Mouse (Mus musculus) limb, embryonic 11.5 days (tissue): ENCODE measurements around the gene Zfyve27. TPM values are rescaled to one million over a fixed set of nuclear protein-coding genes. Genes with fewer than 3 reads are reported as not detected.

Experiments
- ATAC-seq: fragments of 200-750 bp; cut with Nextera tagmentation; 2 replicates; pipeline ENCODE4 v1.8.0; 2017; ENCODE audit warnings: low read depth; ENCODE audit not compliant: insufficient number of reproducible peaks, low FRiP score, low TSS enrichment
- DNase-seq: peaks from one replicate; pipeline ENCODE4 v3.0.0-alpha.2; 2015; ENCODE audit warnings: low spot score
- H3K27ac ChIP-seq: fragments of 300-500 bp; sonication (generic); replicated peaks from 2 replicates; pipeline ENCODE4 v1.5.1; 2014; ENCODE audit warnings: low read depth, mild to moderate bottlenecking, low read length
- H3K27me3 ChIP-seq: fragments of 300-500 bp; sonication (generic); 2 replicates; pipeline ENCODE4 v1.6.1; 2014; ENCODE audit warnings: mild to moderate bottlenecking, low read length, mixed read lengths; ENCODE audit not compliant: control insufficient read depth, insufficient read depth
- H3K36me3 ChIP-seq: fragments of 300-500 bp; sonication (generic); 2 replicates; pipeline ENCODE4 v1.6.1; 2014; ENCODE audit warnings: mild to moderate bottlenecking, low read length, moderate library complexity, mixed read lengths; ENCODE audit not compliant: control insufficient read depth, insufficient read depth
- H3K4me1 ChIP-seq: fragments of 300-500 bp; sonication (generic); 2 replicates; pipeline ENCODE4 v1.6.1; 2014; ENCODE audit warnings: low read length, mixed read lengths; ENCODE audit not compliant: control insufficient read depth, insufficient read depth
- H3K4me2 ChIP-seq: fragments of 300-500 bp; sonication (generic); 2 replicates; pipeline ENCODE4 v1.6.1; 2014; ENCODE audit warnings: low read depth, mild to moderate bottlenecking, moderate library complexity; ENCODE audit not compliant: severe bottlenecking
- H3K4me3 ChIP-seq: fragments of 300-500 bp; sonication (generic); 2 replicates; pipeline ENCODE4 v1.5.1; 2014; ENCODE audit warnings: low read depth, low read length
- H3K9ac ChIP-seq: fragments of 300-500 bp; sonication (generic); 2 replicates; pipeline ENCODE4 v1.6.1; 2014; ENCODE audit warnings: mild to moderate bottlenecking, low read length
- H3K9me3 ChIP-seq: fragments of 300-500 bp; sonication (generic); 2 replicates; pipeline ENCODE4 v1.6.1; 2016; ENCODE audit warnings: low read length; ENCODE audit not compliant: control insufficient read depth
- WGBS: fragments of 180-500 bp; shearing (Covaris S2); extraction: QIAGEN DNeasy Blood & Tissue Kit; methylation state at CpG from one replicate; pipeline ENCODE4 v1.1.7; 2014; 5-methylcytosine and 5-hydroxymethylcytosine counted together
- polyA plus RNA-seq: library from polyadenylated mRNA; unstranded; fragments of >200 nt; fragmentation: Nextera tagmentation; extraction: Ambion mirVana; gene quantifications from 2 replicates; pipeline ENCODE4 v1.2.1, GENCODE M21; 2014

The Zfyve27 gene
- polyA plus RNA-seq, 1 experiment from 2014 or later = 11.7 TPM

- no peak overlapping the region for H3K9ac ChIP-seq
- no peak for DNase-seq
- no peak overlapping the region for H3K4me3 ChIP-seq
- no peaks in the 10 kb centered on the region for H3K27me3 ChIP-seq
- WGBS = 76% methylated on average over 7 of the region's 7 CpGs
- H3K9me3 ChIP-seq = no peaks in the 10 kb centered on the region
- no peak for ATAC-seq
- H3K4me2 ChIP-seq = no peak overlapping the region
- H3K36me3 ChIP-seq = no peaks in the 10 kb centered on the region
- no peak overlapping the region for H3K27ac ChIP-seq
- no peaks in the 10 kb centered on the region for H3K4me1 ChIP-seq
Measured at GRCm38 (mm10) chr19:42216699-42217373, 53.1 kb downstream of the Zfyve27 start.

GRCm38 (mm10) chr19:42217374-42217763 is 53.6 kb downstream of the Zfyve27 start:
- Histone ChIP-seq H3K4me2 (no peak overlapping the region), H3K36me3 (no peaks in the 10 kb centered on the region), H3K9me3 (no peaks in the 10 kb centered on the region), H3K9ac (no peak overlapping the region), H3K27ac (no peak overlapping the region), H3K4me3 (no peak overlapping the region), H3K27me3 (no peaks in the 10 kb centered on the region), H3K4me1 (no peaks in the 10 kb centered on the region)
- 25% methylated on average over 2 of the region's 2 CpGs for WGBS
- no peak for ATAC-seq
- peak; percentile 38 for DNase-seq

- Histone ChIP-seq H3K9me3 (no peaks in the 10 kb centered on the region), H3K4me1 (no peaks in the 10 kb centered on the region), H3K27ac (no peak overlapping the region), H3K27me3 (no peaks in the 10 kb centered on the region), H3K4me2 (no peak overlapping the region), H3K36me3 (no peaks in the 10 kb centered on the region), H3K9ac (no peak overlapping the region), H3K4me3 (no peak overlapping the region)
- no peak for DNase-seq
- no peak for ATAC-seq
- 79% methylated on average over 10 of the region's 10 CpGs for WGBS
Measured at GRCm38 (mm10) chr19:42226451-42226850, 62.7 kb downstream of the Zfyve27 start.

- Histone ChIP-seq H3K4me2 (no peak overlapping the region), H3K27ac (no peak overlapping the region), H3K4me3 (no peak overlapping the region), H3K27me3 (no peaks in the 10 kb centered on the region), H3K9ac (no peak overlapping the region), H3K4me1 (no peaks in the 10 kb centered on the region), H3K9me3 (no peaks in the 10 kb centered on the region), H3K36me3 (no peaks in the 10 kb centered on the region)
- ATAC-seq = no peak
- no peak for DNase-seq
- WGBS = 78% methylated on average over 17 of the region's 17 CpGs
Measured at GRCm38 (mm10) chr19:42229499-42230287, 65.9 kb downstream of the Zfyve27 start.

- H3K4me1 ChIP-seq = no peaks in the 10 kb centered on the region
- H3K4me3 ChIP-seq = no peak overlapping the region
- ATAC-seq (no peak), DNase-seq (no peak)
- H3K4me2 ChIP-seq = no peak overlapping the region
- no peak overlapping the region for H3K27ac ChIP-seq
- no peak overlapping the region for H3K9ac ChIP-seq
- WGBS = 63% methylated on average over 5 of the region's 5 CpGs
- H3K27me3 ChIP-seq = no peaks in the 10 kb centered on the region
- no peaks in the 10 kb centered on the region for H3K36me3 ChIP-seq
- no peaks in the 10 kb centered on the region for H3K9me3 ChIP-seq
Measured at GRCm38 (mm10) chr19:42230288-42230568, 66.5 kb downstream of the Zfyve27 start.

GRCm38 (mm10) chr19:42230986-42231385 is 67.2 kb downstream of the Zfyve27 start:
- Histone ChIP-seq H3K4me2 (no peak overlapping the region), H3K4me1 (no peaks in the 10 kb centered on the region), H3K4me3 (no peak overlapping the region), H3K27ac (no peak overlapping the region), H3K36me3 (no peaks in the 10 kb centered on the region), H3K27me3 (no peaks in the 10 kb centered on the region), H3K9me3 (no peaks in the 10 kb centered on the region), H3K9ac (no peak overlapping the region)
- WGBS = 88% methylated on average over 13 of the region's 13 CpGs
- no peak for DNase-seq
- no peak for ATAC-seq

- Histone ChIP-seq H3K4me2 (no peak overlapping the region), H3K27ac (no peak overlapping the region), H3K27me3 (no peaks in the 10 kb centered on the region), H3K9me3 (no peaks in the 10 kb centered on the region), H3K9ac (no peak overlapping the region), H3K4me1 (peaks cover 6% of the 10 kb centered on the region; the same call in 1 of the 2 replicates), H3K4me3 (no peak overlapping the region), H3K36me3 (no peaks in the 10 kb centered on the region)
- ATAC-seq (no peak), DNase-seq (no peak)
- WGBS = 13% methylated on average over 4 of the region's 4 CpGs
Measured at GRCm38 (mm10) chr19:42237602-42238340, 74.0 kb downstream of the Zfyve27 start.

GRCm38 (mm10) chr19:42238341-42238715 is 74.6 kb downstream of the Zfyve27 start:
- 57% methylated on average over 7 of the region's 7 CpGs for WGBS
- H3K27ac ChIP-seq = no peak overlapping the region
- no peak overlapping the region for H3K4me3 ChIP-seq

More at GRCm38 (mm10) chr19:42238341-42238715, 74.6 kb downstream of the Zfyve27 start:
- no peak overlapping the region for H3K9ac ChIP-seq
- no peaks in the 10 kb centered on the region for H3K27me3 ChIP-seq
- ATAC-seq (no peak), DNase-seq (no peak)
- no peak overlapping the region for H3K4me2 ChIP-seq
- no peaks in the 10 kb centered on the region for H3K9me3 ChIP-seq
- no peaks in the 10 kb centered on the region for H3K36me3 ChIP-seq
- peaks cover 6% of the 10 kb centered on the region; the same call in 1 of the 2 replicates for H3K4me1 ChIP-seq
